Mouse (Mus musculus) stomach, embryonic 16.5 days (tissue): ENCODE results near the gene Uqcrc1. TPM values are rescaled to one million over a fixed set of nuclear protein-coding genes. Genes with fewer than 3 reads are reported as not detected.
A peak's percentile ranks its signal among the peaks of the same experiment; 100 is the strongest.

Source experiments
- ATAC-seq: fragments of 200-750 bp; cut with Nextera tagmentation; 2 replicates; pipeline ENCODE4 v1.8.0; 2017; ENCODE audit warnings: moderate number of reproducible peaks, moderate TSS enrichment; ENCODE audit not compliant: insufficient read depth, low FRiP score
- H3K27ac ChIP-seq: fragments of 300-500 bp; sonication (generic); 2 replicates; pipeline ENCODE4 v1.5.1; 2014; ENCODE audit warnings: low read length
- H3K27me3 ChIP-seq: fragments of 300-500 bp; sonication (generic); 2 replicates; pipeline ENCODE4 v1.6.1; 2014; ENCODE audit warnings: low read length, control low read depth, mixed read lengths; ENCODE audit not compliant: control insufficient read depth, insufficient read depth
- H3K36me3 ChIP-seq: fragments of 300-500 bp; sonication (generic); 2 replicates; pipeline ENCODE4 v1.6.1; 2014; ENCODE audit warnings: low read length; ENCODE audit not compliant: control insufficient read depth, insufficient read depth
- H3K4me1 ChIP-seq: fragments of 300-500 bp; sonication (generic); 2 replicates; pipeline ENCODE4 v1.6.1; 2014; ENCODE audit warnings: low read length, control low read depth, mixed read lengths; ENCODE audit not compliant: control insufficient read depth, insufficient read depth
- H3K4me2 ChIP-seq: fragments of 300-500 bp; sonication (generic); 2 replicates; pipeline ENCODE4 v1.6.1; 2014; ENCODE audit warnings: low read depth, low read length, mixed read lengths
- H3K4me3 ChIP-seq: fragments of 300-500 bp; sonication (generic); replicated peaks from 2 replicates; pipeline ENCODE4 v1.5.1; 2014; ENCODE audit warnings: mild to moderate bottlenecking, low read length
- H3K9ac ChIP-seq: fragments of 300-500 bp; sonication (generic); 2 replicates; pipeline ENCODE4 v1.6.1; 2014; ENCODE audit warnings: low read length
- H3K9me3 ChIP-seq: fragments of 300-500 bp; sonication (generic); replicated peaks from 2 replicates; pipeline ENCODE4 v1.6.1; 2016; ENCODE audit warnings: low read length, control low read depth; ENCODE audit not compliant: control insufficient read depth
- WGBS: fragments of 180-500 bp; shearing (Covaris S2); extraction: QIAGEN DNeasy Blood & Tissue Kit; methylation state at CpG from one replicate; pipeline ENCODE4 v1.1.7; 2014; 5-methylcytosine and 5-hydroxymethylcytosine counted together
- polyA plus RNA-seq: library from polyadenylated mRNA; unstranded; fragments of >200 nt; fragmentation: Nextera tagmentation; extraction: Ambion mirVana; gene quantifications from 2 replicates; pipeline ENCODE4 v1.2.1, GENCODE M21; 2015

The Uqcrc1 gene
- polyA plus RNA-seq, 1 experiment from 2014 or later, result 482 TPM

DNA sequence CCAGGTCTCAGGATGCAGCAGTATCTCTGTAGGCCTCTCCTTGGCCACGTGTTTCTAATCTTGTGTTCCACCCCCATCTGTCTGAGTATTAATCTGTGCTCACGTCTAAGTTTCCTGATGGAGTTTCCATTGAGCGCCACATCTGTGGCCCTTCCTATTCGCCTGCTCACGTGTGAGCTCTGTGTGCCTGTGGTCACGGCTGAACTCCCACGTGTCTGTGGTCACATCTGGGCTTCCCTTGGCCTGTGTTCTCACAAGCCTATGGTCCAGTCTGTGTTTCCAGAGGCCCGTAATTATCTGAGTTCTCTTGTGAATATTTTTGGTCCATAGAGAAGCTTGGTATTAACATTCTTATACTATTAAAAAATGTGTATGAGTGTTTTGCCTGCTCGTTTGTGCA is 40.0 kb downstream of the Uqcrc1 start:
- no peak overlapping the region for H3K4me2 ChIP-seq
- no peak overlapping the region for H3K27ac ChIP-seq
- H3K4me1 ChIP-seq, result no peaks in the 10 kb centered on the region
- H3K9me3 ChIP-seq, result no peaks in the 10 kb centered on the region
- no peak for ATAC-seq
- no peak overlapping the region for H3K9ac ChIP-seq
- H3K36me3 ChIP-seq, result no peaks in the 10 kb centered on the region
- 75% methylated on average over 9 of the region's 9 CpGs for WGBS
- H3K4me3 ChIP-seq, result no peak overlapping the region
- H3K27me3 ChIP-seq, result no peaks in the 10 kb centered on the region

- H3K4me2 ChIP-seq, result no peak overlapping the region
- H3K4me1 ChIP-seq, result no peaks in the 10 kb centered on the region
- 71% methylated on average over 7 of the region's 7 CpGs for WGBS
- no peak overlapping the region for H3K27ac ChIP-seq
- no peaks in the 10 kb centered on the region for H3K27me3 ChIP-seq
- no peaks in the 10 kb centered on the region for H3K9me3 ChIP-seq
- no peak overlapping the region for H3K9ac ChIP-seq
- no peaks in the 10 kb centered on the region for H3K36me3 ChIP-seq
- no peak overlapping the region for H3K4me3 ChIP-seq
- no peak for ATAC-seq
These were observed 41.5 kb downstream of the Uqcrc1 start for GRCm38 (mm10) chr9:108977966-108978365.

DNA sequence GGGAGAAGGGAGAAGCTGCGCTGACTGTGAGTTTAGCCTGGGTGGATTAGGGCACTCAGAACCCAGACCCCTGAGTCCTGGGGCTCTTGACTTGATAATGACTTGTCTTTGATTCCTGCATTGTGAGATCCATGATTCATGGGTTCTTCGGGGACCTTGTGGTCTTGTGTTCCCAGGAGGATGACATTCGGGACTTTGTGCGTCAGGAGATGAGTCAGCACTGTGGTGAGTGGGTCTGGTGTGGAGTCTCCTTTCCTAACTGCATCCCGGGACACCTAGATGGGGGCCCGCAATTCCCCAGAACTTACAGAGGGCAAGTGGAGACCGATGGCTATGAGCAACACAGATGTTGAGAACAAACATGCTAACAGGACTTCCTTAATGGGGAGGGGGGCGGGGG is 46.1 kb downstream of the Uqcrc1 start:
- peaks cover 1% of the 10 kb centered on the region; the same call in 1 of the 2 replicates for H3K4me1 ChIP-seq
- no peak overlapping the region for H3K9ac ChIP-seq
- no peak overlapping the region for H3K4me3 ChIP-seq
- no peak overlapping the region for H3K4me2 ChIP-seq
- no peak for ATAC-seq
- WGBS, result 80% methylated on average over 8 of the region's 8 CpGs
- H3K27me3 ChIP-seq, result no peaks in the 10 kb centered on the region
- H3K27ac ChIP-seq, result no peak overlapping the region
- no peaks in the 10 kb centered on the region for H3K9me3 ChIP-seq
- no peaks in the 10 kb centered on the region for H3K36me3 ChIP-seq

DNA sequence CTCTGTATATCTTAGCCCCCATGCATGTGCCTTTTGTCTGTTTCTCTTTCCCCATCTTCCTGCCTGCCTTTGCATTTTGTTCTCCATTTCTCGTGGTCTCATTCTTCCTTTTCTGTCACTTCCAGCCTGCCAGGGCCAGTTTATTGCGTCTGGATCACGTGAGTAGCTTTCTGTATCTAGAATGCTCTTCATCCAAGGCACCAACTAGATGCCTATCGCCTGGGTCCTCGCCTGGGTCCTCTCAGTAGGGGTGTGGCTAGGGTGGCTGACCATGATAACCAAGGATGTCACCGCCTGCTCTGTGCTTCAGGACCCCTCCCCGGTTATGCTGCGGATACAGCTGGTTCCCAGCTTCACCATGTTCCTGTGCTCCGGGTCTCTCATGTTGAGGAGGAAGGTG is 46.8 kb downstream of the Uqcrc1 start:
- H3K9me3 ChIP-seq, result no peaks in the 10 kb centered on the region
- no peak for ATAC-seq
- H3K4me3 ChIP-seq, result no peak overlapping the region
- WGBS, result 70% methylated on average over 9 of the region's 9 CpGs
- no peaks in the 10 kb centered on the region for H3K27me3 ChIP-seq
- H3K9ac ChIP-seq, result no peak overlapping the region
- H3K4me1 ChIP-seq, result peaks cover 8% of the 10 kb centered on the region
- no peak overlapping the region for H3K27ac ChIP-seq
- H3K36me3 ChIP-seq, result no peaks in the 10 kb centered on the region
- H3K4me2 ChIP-seq, result no peak overlapping the region

DNA sequence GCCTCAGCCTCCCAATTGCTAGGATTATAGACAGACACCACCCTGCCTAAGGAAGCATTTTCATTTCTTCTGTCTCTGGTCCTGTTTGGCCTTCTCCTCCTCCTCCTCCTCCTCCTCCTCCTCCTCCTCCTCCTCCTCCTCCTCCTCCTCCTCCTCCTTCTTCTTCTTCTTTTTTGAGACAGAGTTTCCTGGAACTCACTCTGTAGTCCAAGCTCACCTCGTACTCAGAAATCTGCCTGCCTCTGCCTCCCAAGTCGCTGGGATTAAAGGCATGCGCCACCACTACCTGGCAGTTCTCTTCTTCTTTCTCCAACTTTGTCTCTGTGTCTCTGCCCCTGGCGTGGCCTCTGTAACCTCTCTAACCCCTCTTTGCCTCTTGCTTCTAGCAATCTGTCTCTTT is 49.3 kb downstream of the Uqcrc1 start, which contains the start of gene Ucn2:
Gene Ucn2, plus strand, starts transcription at position 301 of the 400 bp plus-strand sequence.
- H3K9me3 ChIP-seq, result no peaks in the 10 kb centered on the region
- no peaks in the 10 kb centered on the region for H3K27me3 ChIP-seq
- peaks cover 25% of the 10 kb centered on the region for H3K4me1 ChIP-seq
- ATAC-seq, result no peak
- 85% methylated on average over 4 of the region's 4 CpGs for WGBS
- no peaks in the 10 kb centered on the region for H3K36me3 ChIP-seq
- no peak within 1 kb of the TSS for H3K27ac ChIP-seq
- no peak within 1 kb of the TSS for H3K4me2 ChIP-seq
- no peak within 1 kb of the TSS for H3K4me3 ChIP-seq
- no peak within 1 kb of the TSS for H3K9ac ChIP-seq

DNA sequence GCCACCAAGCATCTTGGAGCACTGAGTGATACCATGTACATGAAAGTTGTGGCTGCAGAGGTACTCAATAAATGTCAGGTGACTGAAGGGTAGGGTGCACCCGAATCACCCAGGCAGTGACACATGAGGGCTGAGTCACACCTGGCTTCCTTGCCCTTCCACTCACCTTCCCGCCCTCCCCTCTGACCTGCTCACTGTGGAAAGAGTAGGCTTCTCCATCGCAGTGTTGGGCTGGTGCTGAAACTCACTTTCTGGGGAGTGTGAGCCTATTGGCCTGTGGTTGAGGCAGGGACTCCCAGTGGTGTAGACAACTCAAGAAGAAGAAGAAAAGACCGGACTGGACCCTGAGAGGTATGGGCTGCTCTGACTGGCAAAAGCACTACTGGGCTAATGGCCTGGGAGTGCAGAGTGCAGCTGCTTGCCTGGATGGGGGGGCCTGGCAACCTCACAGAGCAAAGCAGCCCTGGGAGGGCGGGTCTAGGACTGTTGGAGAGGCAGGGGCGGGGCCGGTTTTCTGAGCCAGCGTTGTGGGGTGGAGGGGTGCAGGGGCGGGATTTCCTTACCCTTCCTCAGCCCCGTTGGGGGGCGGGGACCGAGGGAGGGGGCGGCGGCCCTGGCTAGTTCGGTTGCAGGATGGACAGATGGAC is 51.4 kb downstream of the Uqcrc1 start:
- no peaks in the 10 kb centered on the region for H3K36me3 ChIP-seq
- no peaks in the 10 kb centered on the region for H3K27me3 ChIP-seq
- H3K9ac ChIP-seq, result peak overlapping the region; percentile 35; the same call in 1 of the 2 replicates
- peak overlapping the region; percentile 46 for H3K4me2 ChIP-seq
- ATAC-seq, result no peak
- H3K4me3 ChIP-seq, result peak overlapping the region; percentile 16
- H3K4me1 ChIP-seq, result peaks cover 31% of the 10 kb centered on the region
- H3K9me3 ChIP-seq, result no peaks in the 10 kb centered on the region
- whole genome bisulfite sequencing, result 16% methylated on average over 15 of the region's 15 CpGs
- H3K27ac ChIP-seq, result peak overlapping the region; percentile 23; the same call in 1 of the 2 replicates

DNA sequence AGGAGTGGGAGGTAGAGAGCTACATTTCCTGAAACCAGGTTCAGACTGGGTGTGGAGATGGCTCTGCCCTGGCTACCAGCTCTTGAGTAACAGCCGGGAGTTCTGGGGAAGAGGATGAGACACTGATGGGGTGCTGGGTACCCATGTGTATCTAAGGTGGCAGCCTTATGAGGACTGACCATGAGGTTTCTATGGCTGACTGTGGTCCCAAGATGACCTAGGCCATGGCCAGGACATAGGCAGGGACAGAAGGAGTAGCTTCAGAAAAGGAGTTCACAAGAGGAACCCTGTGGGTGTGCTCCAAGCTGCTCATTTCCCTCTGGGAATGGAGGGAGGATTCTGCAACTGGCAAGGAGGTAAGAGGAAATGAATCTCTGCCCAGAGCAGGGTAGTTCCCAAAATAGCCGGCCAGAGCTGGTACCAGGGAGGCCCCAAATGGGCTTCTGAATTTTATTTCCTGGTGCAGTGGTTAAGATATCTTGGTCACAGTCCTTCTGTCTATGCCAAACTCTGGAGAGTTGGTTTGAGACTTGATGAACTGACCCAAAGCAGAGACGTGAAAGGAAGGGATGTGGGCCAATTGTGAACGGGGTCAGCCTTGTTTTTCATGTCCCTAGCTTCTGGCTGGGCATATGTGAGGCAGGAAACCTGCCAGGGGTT is 53.5 kb downstream of the Uqcrc1 start:
- Histone ChIP-seq H3K4me2 (no peak overlapping the region), H3K36me3 (no peaks in the 10 kb centered on the region), H3K9me3 (no peaks in the 10 kb centered on the region), H3K9ac (peak overlapping the region; percentile 70; the same call in 1 of the 2 replicates), H3K27ac (peak overlapping the region; percentile 96), H3K27me3 (no peaks in the 10 kb centered on the region), H3K4me1 (peaks cover 31% of the 10 kb centered on the region), H3K4me3 (no peak overlapping the region)
- no peak for ATAC-seq
- WGBS, result 63% methylated on average over 4 of the region's 4 CpGs

- H3K36me3 ChIP-seq, result no peaks in the 10 kb centered on the region
- WGBS, result 67% methylated on average over 7 of the region's 7 CpGs
These were observed 54.0 kb downstream of the Uqcrc1 start for GRCm38 (mm10) chr9:108990462-108990820.

DNA sequence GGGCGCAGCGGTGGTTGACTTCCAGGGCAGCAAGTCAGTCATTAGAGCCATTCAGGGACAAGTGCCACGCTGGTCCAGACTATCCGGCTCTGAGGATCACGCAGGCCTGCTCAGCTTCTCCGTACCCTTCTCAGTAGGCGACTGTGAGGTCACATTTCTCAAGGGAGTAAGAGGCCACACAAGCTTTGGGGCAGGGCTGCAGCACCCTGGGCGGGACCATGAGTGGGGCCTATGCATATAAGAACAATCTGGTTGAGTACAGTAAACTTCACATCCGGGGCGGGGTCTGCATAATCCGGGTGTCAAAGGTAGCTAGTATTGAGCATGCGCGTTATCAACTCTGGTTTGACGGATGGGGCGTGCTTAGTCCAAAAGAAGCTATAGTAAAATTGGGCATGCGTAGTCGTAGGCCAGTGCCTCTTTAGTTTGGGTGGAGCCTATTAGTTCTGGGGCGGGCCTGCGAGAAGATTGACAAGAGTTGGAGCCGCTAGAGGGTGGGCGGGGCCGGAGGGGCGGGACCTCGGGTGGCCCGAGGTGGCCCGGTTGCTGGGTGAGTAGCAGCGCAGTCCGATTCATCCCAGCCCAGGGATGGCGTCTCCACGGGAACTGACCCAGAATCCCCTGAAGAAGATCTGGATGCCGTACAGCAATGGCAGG is 55.1 kb downstream of the Uqcrc1 start, which contains the start of gene Pfkfb4:
Gene Pfkfb4, plus strand, starts transcription at position 351 of the 657 bp plus-strand sequence.
- under 1% methylated on average over 31 of the region's 31 CpGs for WGBS
- Histone ChIP-seq H3K36me3 (no peaks in the 10 kb centered on the region), H3K27ac (peak within 1 kb of the TSS; percentile 96), H3K27me3 (no peaks in the 10 kb centered on the region), H3K4me1 (peaks cover 36% of the 10 kb centered on the region), H3K4me2 (peak within 1 kb of the TSS; percentile 96), H3K9me3 (no peaks in the 10 kb centered on the region), H3K9ac (peak within 1 kb of the TSS; percentile 75), H3K4me3 (peak within 1 kb of the TSS; percentile 64)
- peak; percentile 96 for ATAC-seq

More at GRCm38 (mm10) chr9:108990462-108990820, 54.0 kb downstream of the Uqcrc1 start:
- no peaks in the 10 kb centered on the region for H3K9me3 ChIP-seq
- H3K9ac ChIP-seq, result peak overlapping the region; percentile 70; the same call in 1 of the 2 replicates
- peaks cover 33% of the 10 kb centered on the region for H3K4me1 ChIP-seq
- H3K4me2 ChIP-seq, result 0 out of 2 replicates have a peak overlapping the region, but pooled peaks have one; percentile 96
- H3K27ac ChIP-seq, result peak overlapping the region; percentile 96
- no peak overlapping the region for H3K4me3 ChIP-seq
- no peak for ATAC-seq
- H3K27me3 ChIP-seq, result no peaks in the 10 kb centered on the region
